Mouse (Mus musculus): ENCODE measurements around the gene Gfi1b.

DNA sequence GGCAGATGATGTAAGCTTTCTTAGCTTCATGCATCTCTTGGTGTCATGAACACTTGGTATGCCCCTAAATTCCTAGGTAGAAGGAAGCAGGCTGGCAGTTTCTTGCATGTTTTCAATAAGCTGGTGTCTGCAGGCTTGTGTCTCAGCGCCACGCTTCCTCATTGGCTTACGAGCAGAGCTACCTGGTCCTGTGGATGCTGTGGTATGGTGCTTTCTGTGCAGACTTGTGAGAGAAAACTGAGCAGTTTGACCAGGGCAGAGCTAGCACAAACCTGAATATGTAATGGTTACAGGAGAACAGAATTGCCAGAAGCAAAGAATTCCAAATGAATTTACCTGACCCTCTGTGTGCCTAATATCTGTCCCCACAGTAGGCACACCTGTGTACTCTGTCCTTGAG is 21.3 kb upstream of the Gfi1b start:
- TF ChIP-seq CTCF (IDR thresholded peaks at IDR 0.05; ENCODE audit: extremely low read depth, insufficient read depth, insufficient read length, insufficient replicate concordance) (no peak), POLR2A (IDR thresholded peaks at IDR 0.05; ENCODE audit: low read depth, low read length) (no peak)

Measured in spleen, adult 2 months (tissue).